Mouse (Mus musculus): ENCODE measurements around the gene Slc7a10.
"Not testable (repeated sequence)": the region's sequence is repeated elsewhere in the genome, so short reads cannot be mapped to it uniquely, and the experiment has no call there.

Gene Slc7a10

GRCm38 (mm10) chr7:35235308-35235707, 49.1 kb downstream of the Slc7a10 start:
- in situ Hi-C loops (cut with MseI, MboI), result no loop called here

- in situ Hi-C loops (cut with MseI, MboI), result not testable (repeated sequence)
Measured at GRCm38 (mm10) chr7:35237935-35238334, 51.8 kb downstream of the Slc7a10 start.
